Mouse (Mus musculus) olfactory bulb, adult 2 months (tissue): ENCODE measurements around the gene Pgpep1. TPM values are rescaled to one million over a fixed set of nuclear protein-coding genes. Genes with fewer than 3 reads are reported as not detected.
A peak's percentile ranks its signal among the peaks of the same experiment; 100 is the strongest.

Source experiments
- H3K27ac ChIP-seq: fragments of 200-500 bp; 2 replicates; pipeline ENCODE4 v1.5.1; 2012; ENCODE audit warnings: low read depth, low read length; ENCODE audit not compliant: insufficient read depth
- H3K4me1 ChIP-seq: fragments of 200-500 bp; 2 replicates; pipeline ENCODE4 v1.6.1; 2012; ENCODE audit warnings: low read length; ENCODE audit not compliant: control insufficient read depth, insufficient read depth
- H3K4me3 ChIP-seq: fragments of 200-500 bp; 2 replicates; pipeline ENCODE4 v1.5.1; 2012; ENCODE audit warnings: mild to moderate bottlenecking, low read depth, low read length, moderate library complexity; ENCODE audit not compliant: insufficient read depth
- CTCF ChIP-seq: fragments of 200-500 bp; IDR thresholded peaks from 2 replicates; pipeline ENCODE4 v1.5.1; 2012; ENCODE audit warnings: low read depth, mild to moderate bottlenecking, low read length, moderate library complexity; ENCODE audit not compliant: insufficient read depth
- POLR2A ChIP-seq: fragments of 200-500 bp; IDR thresholded peaks from 2 replicates; pipeline ENCODE4 v1.6.1; 2012; ENCODE audit warnings: mild to moderate bottlenecking, low read depth, low read length, moderate library complexity; ENCODE audit not compliant: insufficient read depth
- WGBS: fragments of 180-500 bp; shearing (Covaris S2); methylation state at CpG from one replicate; pipeline ENCODE4 v1.1.7; 2018; 5-methylcytosine and 5-hydroxymethylcytosine counted together
- polyA plus RNA-seq: library from polyadenylated mRNA; stranded (reverse); fragments of >200 nt; gene quantifications from 2 replicates; pipeline ENCODE4 v1.2.4, GENCODE M21; 2012; ENCODE audit warnings: low replicate concordance; ENCODE audit not compliant: missing spikeins, insufficient read depth, insufficient read length

The Pgpep1 gene
- polyA plus RNA-seq, 1 experiment: not detected

DNA sequence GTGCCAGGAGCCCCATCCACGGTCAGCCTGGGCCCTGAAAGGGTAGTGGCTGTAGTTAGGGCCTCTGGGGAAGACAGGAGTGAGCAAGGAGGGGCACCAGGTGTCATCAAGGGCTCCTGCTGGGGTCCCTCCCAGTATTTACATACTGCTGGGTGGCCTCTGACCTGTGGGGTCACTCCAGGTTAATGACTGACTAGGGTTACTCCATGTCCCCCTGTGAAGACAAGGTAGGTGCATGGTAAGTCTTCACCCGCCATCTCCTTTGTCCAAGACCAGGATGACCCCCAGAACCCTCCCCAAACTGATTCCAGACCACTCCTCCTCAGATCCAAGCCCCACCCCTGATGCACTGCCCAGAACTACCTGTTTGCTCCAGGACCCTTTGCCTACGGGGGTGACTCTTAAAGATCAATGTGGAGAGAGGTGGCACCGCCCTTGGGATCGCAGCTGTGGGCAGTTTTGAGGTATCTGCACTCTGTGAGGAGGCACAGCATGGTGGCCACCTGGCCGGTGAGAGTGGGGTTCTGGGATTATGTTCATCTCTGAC, 27.8 kb downstream of the Pgpep1 start, which contains the start of gene Gdf15:
Gene Gdf15, minus strand, starts transcription at position 111 of the 547 bp plus-strand sequence.
- TF ChIP-seq POLR2A (no peak), CTCF (no peak)
- H3K4me3 ChIP-seq: no peak within 1 kb of the TSS
- 92% methylated on average over 6 of the region's 6 CpGs for WGBS
- H3K27ac ChIP-seq: no peak within 1 kb of the TSS
- peaks cover 24% of the 10 kb centered on the region for H3K4me1 ChIP-seq

DNA sequence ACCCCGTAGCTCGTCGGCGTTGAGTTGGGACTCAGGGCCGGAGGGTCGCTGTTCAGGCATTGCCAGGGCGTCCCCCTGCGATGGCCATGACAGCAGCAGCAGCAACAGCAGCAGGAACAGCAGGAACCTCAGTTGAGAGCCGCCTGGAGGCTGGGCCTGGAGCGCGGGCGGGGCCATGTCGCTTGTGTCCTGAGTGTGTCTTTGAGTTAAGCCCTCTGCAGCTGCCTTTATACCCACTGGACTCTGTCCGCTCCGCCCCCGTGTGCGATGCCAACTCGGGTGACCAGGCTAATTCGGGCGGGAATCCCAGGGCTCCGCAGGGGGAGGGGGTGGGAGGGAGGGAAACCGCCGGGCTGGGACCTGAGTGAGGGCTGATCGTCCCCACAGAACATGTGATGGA, 28.8 kb downstream of the Pgpep1 start:
- 10% methylated on average over 24 of the region's 24 CpGs for WGBS
- Histone ChIP-seq H3K27ac (no peak overlapping the region), H3K4me3 (no peak overlapping the region)

DNA sequence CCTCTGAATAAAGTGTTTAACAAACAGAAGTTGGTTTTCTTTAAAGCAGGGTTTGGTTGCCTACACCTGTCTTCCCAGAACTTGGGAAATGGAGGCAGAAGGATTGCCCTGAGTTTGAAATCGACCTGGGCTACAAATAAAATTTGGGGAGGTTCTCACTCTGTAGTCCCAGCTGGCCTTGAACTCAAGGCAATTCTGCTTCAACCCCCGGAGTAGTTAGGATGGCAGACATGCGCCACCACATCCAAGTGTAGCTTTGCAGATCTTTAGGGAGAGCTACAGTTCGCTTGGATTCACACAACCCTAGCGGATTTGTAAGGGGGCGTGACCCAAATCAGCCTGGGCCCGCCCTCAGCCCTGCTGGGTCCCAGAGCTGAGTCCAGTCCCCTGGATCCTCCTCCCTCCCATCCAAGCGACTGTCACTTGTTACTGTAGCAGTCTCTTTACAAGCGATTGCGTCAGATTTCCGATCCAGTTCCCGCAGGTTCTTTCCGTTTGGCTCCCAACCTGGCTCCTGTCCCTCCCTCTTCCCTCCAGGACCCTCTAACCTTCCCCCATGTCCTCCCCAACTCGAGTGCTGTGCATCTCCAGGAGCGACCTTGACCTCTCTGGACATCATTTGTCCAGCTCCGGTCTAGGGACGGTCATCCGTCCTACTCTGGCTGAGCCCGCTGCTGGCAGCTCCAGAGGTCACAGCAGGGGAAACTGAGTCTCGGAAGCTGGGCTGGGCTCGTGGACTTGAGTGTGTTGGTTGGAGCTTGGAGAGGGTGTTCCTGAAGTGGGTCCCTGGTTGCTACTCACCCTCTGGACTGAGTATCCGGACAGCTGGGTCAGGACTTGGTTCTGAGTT, 29.4 kb downstream of the Pgpep1 start:
- TF ChIP-seq POLR2A (no peak), CTCF (no peak)
- Histone ChIP-seq H3K4me1 (peaks cover 24% of the 10 kb centered on the region), H3K27ac (no peak overlapping the region), H3K4me3 (no peak overlapping the region)
- 20% methylated on average over 22 of the region's 22 CpGs for WGBS

More for the DNA sequence above, 28.8 kb downstream of the Pgpep1 start:
- peaks cover 24% of the 10 kb centered on the region for H3K4me1 ChIP-seq
- TF ChIP-seq POLR2A (no peak), CTCF (no peak)

DNA sequence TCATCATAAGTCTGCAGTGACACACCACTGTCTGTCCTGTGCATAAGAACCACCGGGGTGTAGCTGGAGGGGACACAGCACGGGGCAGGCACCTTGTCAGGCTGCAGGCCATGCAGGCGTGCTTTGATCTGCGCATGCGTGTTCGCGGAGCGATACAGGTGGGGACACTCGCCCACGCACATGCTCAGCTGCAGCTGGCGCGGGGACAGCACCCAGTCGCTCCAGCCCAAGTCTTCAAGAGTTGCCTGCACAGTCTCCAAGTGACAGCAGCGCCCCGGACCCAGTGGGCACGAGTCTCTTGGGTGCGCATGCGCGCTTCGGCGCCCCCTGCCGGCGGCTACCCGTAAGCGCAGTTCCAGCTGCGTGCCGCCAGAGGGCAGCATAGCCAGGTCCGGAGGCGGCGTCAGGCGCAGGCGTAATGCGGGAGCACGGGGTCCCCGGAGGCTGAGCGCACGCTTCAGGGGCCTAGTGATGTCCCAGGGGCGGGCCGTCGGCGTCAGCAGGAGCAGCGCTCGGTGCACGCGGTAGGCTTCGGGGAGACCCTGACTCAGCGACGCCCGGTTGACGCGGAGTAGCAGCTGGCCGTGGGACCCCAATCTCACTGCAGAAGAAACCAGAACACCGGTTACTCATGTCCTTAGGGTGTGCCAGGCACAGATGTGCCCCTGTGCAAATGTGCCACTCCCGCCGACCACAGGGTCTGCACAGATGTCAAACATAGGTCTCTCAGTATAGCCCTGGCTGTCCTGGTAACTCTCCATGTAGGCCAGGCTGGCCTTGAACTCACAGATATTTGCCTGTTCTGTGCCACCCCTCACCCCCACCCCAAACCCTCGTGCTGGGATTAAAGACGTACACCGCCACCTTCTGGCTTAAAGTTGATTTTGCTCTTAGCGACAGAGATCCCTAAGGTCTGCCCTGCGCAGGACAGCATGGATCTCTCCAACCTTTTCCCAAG, 30.3 kb downstream of the Pgpep1 start:
- TF ChIP-seq CTCF (peak; percentile 100), POLR2A (peak; percentile 33)
- Histone ChIP-seq H3K4me1 (peaks cover 24% of the 10 kb centered on the region), H3K4me3 (peak overlapping the region; percentile 67), H3K27ac (peak overlapping the region; percentile 95)
- WGBS: 1% methylated on average over 60 of the region's 60 CpGs

DNA sequence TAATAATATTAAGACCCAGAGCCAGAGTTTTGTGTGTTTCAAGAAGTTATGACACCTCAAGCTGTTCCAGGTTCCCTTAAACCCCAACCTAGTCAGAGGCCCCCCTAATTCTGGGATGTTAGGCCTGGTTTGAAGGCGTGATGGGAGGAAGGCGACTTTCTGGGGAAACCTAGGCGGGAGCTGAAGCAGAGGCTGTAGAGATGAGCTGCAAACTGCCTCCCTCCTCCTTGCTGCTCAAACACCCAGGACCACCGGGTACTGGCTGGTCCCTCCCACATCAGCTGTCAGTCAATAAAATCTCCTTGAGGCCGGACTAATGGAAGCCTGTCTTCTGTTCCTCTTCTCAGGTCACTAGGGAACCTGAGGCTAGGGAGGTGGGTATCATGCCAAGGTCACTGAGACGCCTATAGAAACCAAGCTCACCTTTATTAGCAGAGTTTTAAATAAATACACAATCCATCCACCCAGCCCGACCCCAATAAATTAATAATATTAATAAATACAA, 31.1 kb downstream of the Pgpep1 start:
- H3K4me1 ChIP-seq: peaks cover 24% of the 10 kb centered on the region
- TF ChIP-seq POLR2A (no peak), CTCF (no peak)
- H3K4me3 ChIP-seq: 0 out of 2 replicates have a peak overlapping the region, but pooled peaks have one; percentile 67
- H3K27ac ChIP-seq: 0 out of 2 replicates have a peak overlapping the region, but pooled peaks have one; percentile 3
- 54% methylated on average over 7 of the region's 7 CpGs for WGBS

DNA sequence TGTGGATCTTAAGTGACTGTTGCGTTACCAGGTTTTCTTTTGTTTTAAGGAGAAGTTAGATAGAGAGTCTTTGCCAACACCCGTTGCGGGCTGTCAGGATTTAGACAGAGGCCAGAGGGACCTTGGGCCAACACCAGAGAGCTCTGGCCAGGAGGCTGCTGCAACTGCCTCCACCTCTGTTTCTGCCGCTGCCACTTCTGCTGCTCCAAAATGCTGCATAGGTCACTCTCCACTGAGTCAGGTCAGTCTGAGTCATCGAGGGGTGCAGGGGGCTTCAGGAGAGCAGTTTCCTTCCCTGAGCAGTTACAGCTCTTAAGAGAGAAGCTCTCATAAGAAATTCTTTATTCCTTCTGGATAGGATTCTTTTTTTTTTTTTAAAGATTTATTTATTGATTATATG, 33.1 kb downstream of the Pgpep1 start:
- no peak for TF ChIP-seq POLR2A
- TF ChIP-seq CTCF: no peak
- no peak overlapping the region for H3K27ac ChIP-seq
- WGBS: 75% methylated on average over 5 of the region's 5 CpGs
- peaks cover 24% of the 10 kb centered on the region for H3K4me1 ChIP-seq
- no peak overlapping the region for H3K4me3 ChIP-seq

DNA sequence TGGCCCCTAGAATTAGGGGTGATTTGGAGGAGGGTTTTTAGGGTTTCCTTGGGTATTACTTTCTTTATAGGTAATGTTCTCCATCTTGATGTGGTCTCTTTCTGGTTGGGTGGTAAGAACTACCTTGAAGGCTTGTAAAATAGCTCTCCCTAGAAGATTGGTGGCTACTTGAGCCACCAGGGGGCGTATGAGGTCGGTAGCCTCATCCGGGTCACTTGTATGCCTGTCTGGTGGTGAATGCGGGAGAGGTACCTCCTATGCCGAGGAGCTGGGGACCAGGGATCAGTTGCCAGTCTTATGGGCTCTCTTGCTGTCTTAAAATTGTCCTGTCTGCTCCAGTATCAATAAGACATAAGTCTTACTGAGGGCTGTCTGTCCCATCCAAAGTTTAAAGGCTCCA, 35.1 kb downstream of the Pgpep1 start:
- H3K4me1 ChIP-seq: peaks cover 14% of the 10 kb centered on the region
- no peak overlapping the region for H3K27ac ChIP-seq
- no peak for TF ChIP-seq CTCF
- TF ChIP-seq POLR2A: no peak
- H3K4me3 ChIP-seq: no peak overlapping the region
- 10% methylated on average over 5 of the region's 5 CpGs for WGBS

DNA sequence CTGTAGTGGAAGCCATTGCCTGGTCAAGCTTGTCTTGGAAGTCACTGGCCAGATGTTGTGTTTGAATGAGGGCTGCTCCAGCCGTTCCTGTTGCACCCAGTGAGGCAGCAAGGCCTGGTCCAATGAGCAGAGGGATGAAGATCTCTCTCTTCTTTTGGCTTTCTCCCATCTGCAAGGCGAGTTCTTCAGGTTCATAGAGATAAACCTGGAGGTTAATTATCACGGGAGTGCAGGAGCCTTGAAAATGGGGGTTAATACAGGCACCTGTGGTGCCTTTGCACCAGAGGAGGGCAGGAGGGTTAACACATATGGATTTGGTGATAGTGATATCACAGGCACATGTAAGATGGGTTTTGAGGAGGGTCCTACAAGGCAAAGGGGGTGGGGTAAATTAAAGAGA, 38.0 kb downstream of the Pgpep1 start:
- Histone ChIP-seq H3K27ac (no peak overlapping the region), H3K4me3 (no peak overlapping the region), H3K4me1 (peaks cover 3% of the 10 kb centered on the region; the same call in 1 of the 2 replicates)
- TF ChIP-seq CTCF: no peak
- TF ChIP-seq POLR2A: no peak
- 83% methylated on average over 3 of the region's 3 CpGs for WGBS

DNA sequence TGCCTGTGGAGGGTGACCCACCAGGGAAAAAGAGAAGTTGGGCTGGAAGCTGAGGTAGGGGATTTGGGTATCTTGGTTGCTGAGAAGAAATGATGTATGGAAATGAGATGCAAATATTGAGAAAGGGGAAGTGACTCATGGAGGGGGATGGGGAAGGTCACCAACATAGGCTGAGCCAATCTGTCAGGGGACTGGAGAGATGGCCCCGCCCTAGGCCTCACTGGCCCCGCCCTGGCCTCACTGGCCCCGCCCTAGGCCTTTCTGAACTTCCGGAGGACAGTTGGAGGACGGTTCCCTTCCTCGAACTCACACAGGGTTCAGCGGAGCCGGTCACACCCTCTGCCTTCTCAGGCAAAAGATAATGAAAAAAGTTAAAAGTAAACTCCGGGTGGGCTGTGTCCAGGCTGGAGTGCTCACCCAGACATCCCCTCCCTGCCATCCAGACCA, 41.3 kb downstream of the Pgpep1 start:
- WGBS: 51% methylated on average over 9 of the region's 9 CpGs

More for the DNA sequence above, 41.3 kb downstream of the Pgpep1 start:
- TF ChIP-seq POLR2A: no peak
- TF ChIP-seq CTCF: no peak
- Histone ChIP-seq H3K27ac (no peak overlapping the region), H3K4me1 (peaks cover 3% of the 10 kb centered on the region; the same call in 1 of the 2 replicates), H3K4me3 (no peak overlapping the region)
